Mouse (Mus musculus): ENCODE results near the gene Cilp. TPM values are rescaled to one million over a fixed set of nuclear protein-coding genes. Genes with fewer than 3 reads are reported as not detected.
A peak's percentile ranks its signal among the peaks of the same experiment; 100 is the strongest.
"Not testable (repeated sequence)": the region's sequence is repeated elsewhere in the genome, so short reads cannot be mapped to it uniquely, and the experiment has no call there.

Cilp gene
- 0.09 and 0.11 TPM in 2 replicates for polyA plus RNA-seq (2016; fragmentation: Nextera tagmentation; extraction: Ambion mirVana)

DNA sequence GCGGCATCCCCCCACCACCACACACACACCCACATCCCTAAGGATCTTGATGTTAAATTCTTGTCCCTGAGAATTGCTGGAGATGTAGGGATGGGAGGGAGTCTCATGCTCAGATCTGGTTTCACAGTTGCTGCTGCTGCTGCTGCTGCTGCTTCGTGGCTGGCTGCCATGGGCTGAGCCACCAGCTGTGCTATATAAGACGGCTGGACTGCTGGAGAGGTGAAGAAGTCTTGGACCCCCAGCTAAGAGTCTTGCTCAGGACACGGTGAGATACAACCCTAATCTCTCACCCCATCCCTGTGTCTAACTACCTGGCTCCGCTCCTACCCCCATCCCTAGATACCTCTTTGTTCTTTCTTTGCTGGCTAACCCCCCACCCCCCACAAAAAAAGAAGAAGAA lies at the start of gene Cilp:
Cilp (plus strand) TSS at position 222 of the 400 bp plus-strand sequence.
- ATAC-seq (ENCODE audit: low FRiP score, low read depth), result no peak
- H3K9ac ChIP-seq (replicated peaks), result no peak within 1 kb of the TSS
- no peaks in the 10 kb centered on the region for H3K36me3 ChIP-seq
- H3K9me3 ChIP-seq, result no peaks in the 10 kb centered on the region
- peaks cover 25% of the 10 kb centered on the region for H3K4me1 ChIP-seq
- H3K27me3 ChIP-seq, result no peaks in the 10 kb centered on the region; the same call in 1 of the 2 replicates
- no peak within 1 kb of the TSS for H3K4me2 ChIP-seq (replicated peaks)
- H3K4me3 ChIP-seq, result no peak within 1 kb of the TSS
- no peak within 1 kb of the TSS for H3K27ac ChIP-seq (replicated peaks)
- WGBS, result 43% methylated on average over 5 of the region's 5 CpGs

DNA sequence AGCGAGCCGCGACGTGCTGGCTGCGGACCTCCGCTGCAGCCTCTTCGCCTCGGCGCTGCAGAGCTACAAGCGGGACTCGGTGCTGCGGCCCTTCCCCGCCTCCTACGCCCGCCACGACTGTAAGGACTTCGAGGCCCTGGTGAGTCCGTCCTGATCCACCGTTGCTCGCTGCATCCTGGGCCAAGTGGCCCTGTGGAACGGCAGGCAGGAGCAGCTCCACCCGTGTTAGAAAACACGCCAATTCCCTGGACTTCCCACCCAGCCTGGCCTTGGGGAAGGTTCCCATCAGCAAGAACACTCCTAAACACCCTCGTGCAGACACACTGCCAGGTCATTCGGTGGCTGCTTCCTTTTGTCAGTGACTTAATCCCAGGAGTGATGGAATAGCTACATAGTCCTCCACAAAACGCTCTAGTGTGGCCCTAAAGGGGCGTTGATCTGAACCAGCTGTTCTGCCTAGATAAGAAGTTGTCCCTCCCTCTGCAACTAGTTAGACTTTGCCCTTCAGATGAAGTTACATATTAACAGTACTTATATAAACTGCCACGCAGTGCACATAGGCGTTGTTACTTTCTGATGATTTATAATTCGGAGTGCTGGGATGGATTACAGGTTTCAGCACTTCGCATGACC lies 49.4 kb upstream of the Cilp start:
- Histone ChIP-seq H3K4me2 (replicated peaks) (peak overlapping the region; percentile 81), H3K4me1 (peaks cover 7% of the 10 kb centered on the region), H3K27ac (replicated peaks) (peak overlapping the region; percentile 76), H3K4me3 (peak overlapping the region; percentile 55), H3K27me3 (no peaks in the 10 kb centered on the region), H3K9me3 (no peaks in the 10 kb centered on the region), H3K36me3 (no peaks in the 10 kb centered on the region), H3K9ac (replicated peaks) (peak overlapping the region; percentile 75)
- WGBS, result 12% methylated on average over 31 of the region's 31 CpGs
- ATAC-seq (ENCODE audit: low FRiP score, low read depth), result no peak

DNA sequence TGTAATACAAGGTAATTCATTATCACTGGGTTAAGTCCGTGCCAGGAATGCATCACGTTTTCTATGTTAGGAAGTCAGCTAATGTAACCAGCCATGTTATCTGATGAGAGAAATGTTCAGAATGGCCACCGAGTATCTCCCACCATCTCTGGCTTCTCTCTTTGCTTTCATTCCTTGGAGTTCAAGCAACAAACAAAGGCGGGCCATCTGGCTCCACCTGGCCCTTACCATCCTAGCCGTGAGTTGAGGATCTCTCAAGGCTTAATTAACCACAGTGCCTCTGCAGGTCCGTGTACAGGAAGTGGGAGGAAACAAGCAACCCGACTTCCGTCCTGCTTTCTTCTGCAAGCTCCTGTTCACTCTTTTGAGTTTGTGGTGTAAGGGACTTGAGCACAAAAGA lies 48.0 kb upstream of the Cilp start:
- Histone ChIP-seq H3K27ac (replicated peaks) (no peak overlapping the region), H3K36me3 (no peaks in the 10 kb centered on the region), H3K4me1 (peaks cover 7% of the 10 kb centered on the region), H3K4me2 (replicated peaks) (no peak overlapping the region), H3K27me3 (no peaks in the 10 kb centered on the region), H3K9me3 (no peaks in the 10 kb centered on the region), H3K4me3 (no peak overlapping the region), H3K9ac (replicated peaks) (no peak overlapping the region)
- 76% methylated on average over 8 of the region's 8 CpGs for WGBS
- no peak for ATAC-seq (ENCODE audit: low FRiP score, low read depth)

DNA sequence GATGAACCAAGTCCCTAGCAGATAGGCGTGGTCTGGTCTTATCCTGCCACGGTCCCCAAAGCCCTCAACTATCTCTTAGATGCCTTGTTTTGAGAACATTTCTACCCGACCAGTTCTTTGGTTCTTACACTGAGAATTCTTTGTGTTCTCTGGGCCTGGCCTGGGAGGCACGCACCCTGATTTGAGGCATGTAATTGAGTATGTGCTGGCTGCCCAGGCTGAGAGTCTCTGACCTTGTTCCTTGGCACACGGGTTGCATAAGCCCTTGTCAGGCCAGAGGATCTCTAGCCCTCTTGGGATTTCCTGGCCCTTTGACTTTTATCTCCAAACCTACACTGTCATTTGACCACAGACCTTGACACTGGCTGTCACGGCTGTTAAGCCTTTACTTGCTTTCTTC lies 47.3 kb upstream of the Cilp start:
- Histone ChIP-seq H3K36me3 (no peaks in the 10 kb centered on the region), H3K4me3 (no peak overlapping the region), H3K27me3 (no peaks in the 10 kb centered on the region), H3K9me3 (no peaks in the 10 kb centered on the region), H3K9ac (replicated peaks) (no peak overlapping the region), H3K4me2 (replicated peaks) (no peak overlapping the region), H3K4me1 (peaks cover 7% of the 10 kb centered on the region), H3K27ac (replicated peaks) (no peak overlapping the region)
- 74% methylated on average over 6 of the region's 6 CpGs for WGBS
- ATAC-seq (ENCODE audit: low FRiP score, low read depth), result no peak

DNA sequence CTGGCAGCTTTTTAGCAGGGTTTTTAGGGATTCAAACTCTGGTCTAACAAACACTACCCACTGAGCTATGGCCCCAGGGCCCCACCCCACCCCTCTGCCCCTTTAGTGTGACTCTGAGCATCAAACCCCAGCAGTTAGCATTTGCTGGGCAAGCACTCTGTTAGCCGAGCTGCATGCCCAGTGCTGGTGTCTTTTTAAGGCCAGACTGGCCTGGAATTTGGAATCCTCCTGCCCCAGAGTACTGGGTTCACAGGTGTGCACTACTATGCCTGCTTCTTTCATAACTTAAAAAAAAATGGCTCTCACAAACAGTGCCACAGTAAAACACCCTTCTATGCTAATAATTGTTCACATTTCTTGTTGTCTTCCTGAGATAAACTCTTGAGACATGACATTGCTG lies 46.1 kb upstream of the Cilp start:
- H3K4me2 ChIP-seq (replicated peaks), result no peak overlapping the region
- H3K4me3 ChIP-seq, result no peak overlapping the region
- H3K36me3 ChIP-seq, result no peaks in the 10 kb centered on the region
- H3K9ac ChIP-seq (replicated peaks), result no peak overlapping the region
- H3K27ac ChIP-seq (replicated peaks), result no peak overlapping the region
- H3K4me1 ChIP-seq, result peaks cover 7% of the 10 kb centered on the region
- no peaks in the 10 kb centered on the region for H3K9me3 ChIP-seq
- no peaks in the 10 kb centered on the region for H3K27me3 ChIP-seq
- ATAC-seq (ENCODE audit: low FRiP score, low read depth), result no peak
- WGBS, result 59% methylated on average over 1 of the region's 1 CpGs

DNA sequence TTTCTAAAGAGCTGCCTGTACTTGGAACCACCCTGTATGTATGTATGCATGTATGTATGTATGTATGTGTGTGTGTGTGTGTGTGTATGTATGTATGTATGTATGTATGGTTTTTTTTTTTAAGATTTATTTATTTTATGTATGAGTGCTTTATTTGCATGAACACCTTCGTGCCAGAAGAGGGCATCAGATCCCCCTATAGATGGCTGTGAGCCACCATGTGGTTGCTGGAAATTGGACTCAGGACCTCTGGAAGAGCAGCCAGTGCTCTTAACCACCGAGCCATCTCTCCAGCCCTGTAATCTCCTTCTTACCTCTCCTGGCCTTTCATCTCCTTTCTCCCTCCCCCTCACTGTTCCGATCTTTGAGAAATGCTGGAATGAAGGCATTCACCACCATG lies 44.6 kb upstream of the Cilp start:
- not testable (repeated sequence) for H3K4me2 ChIP-seq (replicated peaks); H3K27ac ChIP-seq (replicated peaks); H3K4me3 ChIP-seq; H3K27me3 ChIP-seq; H3K36me3 ChIP-seq; H3K9me3 ChIP-seq; ATAC-seq (ENCODE audit: low FRiP score, low read depth); H3K4me1 ChIP-seq; H3K9ac ChIP-seq (replicated peaks)
- 40% methylated on average over 3 of the region's 3 CpGs for WGBS

DNA sequence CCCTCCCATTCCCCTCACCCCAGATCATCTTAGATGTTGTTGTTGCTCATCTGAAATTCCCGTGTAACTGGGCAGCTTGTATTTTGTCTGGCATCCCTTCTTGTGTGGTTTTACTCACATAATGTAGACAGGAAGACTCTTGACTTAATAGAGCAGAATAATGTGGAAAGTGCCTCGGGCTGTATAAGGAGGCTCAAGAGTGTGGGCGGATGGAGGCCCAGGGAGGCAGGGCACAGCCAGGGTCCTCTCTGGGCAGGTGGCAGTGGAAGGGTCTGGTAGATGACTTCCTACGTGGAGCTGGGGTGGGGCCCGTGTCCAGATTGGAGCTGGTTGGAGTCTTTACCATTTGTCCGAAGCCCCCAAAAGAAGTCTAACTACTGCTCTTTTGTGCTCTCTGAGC lies 41.1 kb upstream of the Cilp start:
- H3K4me2 ChIP-seq (replicated peaks), result no peak overlapping the region
- no peaks in the 10 kb centered on the region for H3K4me1 ChIP-seq
- no peak for ATAC-seq (ENCODE audit: low FRiP score, low read depth)
- no peaks in the 10 kb centered on the region for H3K9me3 ChIP-seq
- no peak overlapping the region for H3K4me3 ChIP-seq
- 86% methylated on average over 6 of the region's 6 CpGs for WGBS
- no peak overlapping the region for H3K9ac ChIP-seq (replicated peaks)
- H3K27ac ChIP-seq (replicated peaks), result no peak overlapping the region
- H3K36me3 ChIP-seq, result no peaks in the 10 kb centered on the region
- H3K27me3 ChIP-seq, result no peaks in the 10 kb centered on the region

DNA sequence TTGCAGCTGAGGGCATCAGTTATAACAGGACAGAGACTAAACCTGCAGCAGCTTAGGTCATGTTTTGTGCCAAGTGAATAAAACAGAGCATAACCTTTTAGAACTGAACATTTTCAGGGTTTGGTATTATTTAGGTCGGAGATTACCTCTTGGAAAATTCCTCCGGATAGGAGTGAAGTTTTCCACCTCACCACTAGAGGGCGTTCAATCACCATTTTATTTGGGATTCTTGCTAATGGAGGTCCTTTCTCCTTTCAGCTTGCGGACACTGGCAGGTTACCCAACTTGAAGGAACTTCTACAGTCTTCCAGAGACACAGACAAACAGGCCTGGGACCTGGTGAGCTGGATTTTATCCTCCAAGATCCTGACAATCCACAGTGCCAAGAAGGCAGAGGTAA lies 39.2 kb upstream of the Cilp start:
- no peaks in the 10 kb centered on the region for H3K36me3 ChIP-seq
- H3K4me2 ChIP-seq (replicated peaks), result no peak overlapping the region
- no peak overlapping the region for H3K4me3 ChIP-seq
- no peak overlapping the region for H3K27ac ChIP-seq (replicated peaks)
- no peaks in the 10 kb centered on the region for H3K9me3 ChIP-seq
- H3K9ac ChIP-seq (replicated peaks), result no peak overlapping the region
- WGBS, result 39% methylated on average over 4 of the region's 4 CpGs
- no peak for ATAC-seq (ENCODE audit: low FRiP score, low read depth)
- no peaks in the 10 kb centered on the region for H3K27me3 ChIP-seq
- H3K4me1 ChIP-seq, result no peaks in the 10 kb centered on the region

DNA sequence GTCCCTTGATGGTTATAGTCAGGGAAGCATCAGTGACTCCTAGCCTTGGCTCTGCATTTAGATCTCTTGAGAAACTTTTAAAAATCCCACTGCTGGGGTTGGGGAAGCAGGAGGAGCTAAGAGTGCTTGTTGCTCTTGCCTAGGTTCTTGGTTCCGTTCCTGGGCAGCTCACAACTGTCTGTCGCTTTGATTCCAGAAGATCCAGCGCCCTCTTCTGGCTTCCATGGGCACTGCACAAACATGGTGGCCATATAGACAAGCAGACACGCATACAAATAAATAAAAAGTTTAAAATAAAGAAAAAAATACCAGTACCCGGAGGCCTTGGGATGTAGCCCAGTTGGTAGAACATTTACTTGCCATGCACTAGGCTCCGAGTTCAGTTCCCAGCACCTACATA lies 34.7 kb upstream of the Cilp start:
- no peak overlapping the region for H3K27ac ChIP-seq (replicated peaks)
- ATAC-seq (ENCODE audit: low FRiP score, low read depth), result no peak

DNA sequence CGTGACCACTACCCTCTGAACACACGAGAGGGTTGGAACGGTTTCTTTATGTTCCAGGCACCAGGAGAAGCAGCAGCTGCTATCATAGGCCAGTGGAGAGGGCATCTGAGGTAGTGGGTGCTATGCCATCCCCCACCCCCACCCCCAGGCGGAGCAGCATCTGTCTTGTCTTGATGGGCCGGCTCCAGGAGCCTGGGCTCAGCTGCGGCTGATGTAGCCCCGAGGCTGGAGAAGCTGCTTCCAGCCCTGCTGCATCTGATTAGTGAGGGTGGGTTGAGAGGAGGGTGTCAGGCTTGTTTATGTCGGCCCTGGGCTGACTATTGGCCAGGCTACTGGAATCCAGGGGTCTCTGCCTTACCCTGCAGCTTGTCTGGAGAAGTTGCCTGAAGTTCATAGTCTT lies 33.7 kb upstream of the Cilp start:
- no peaks in the 10 kb centered on the region for H3K4me1 ChIP-seq
- peak overlapping the region; percentile 46; the same call in 1 of the 2 replicates for H3K27ac ChIP-seq (replicated peaks)
- WGBS, result 74% methylated on average over 7 of the region's 8 CpGs
- 0 out of 2 replicates have a peak, but pooled peaks cover 3% of the 10 kb centered on the region for H3K36me3 ChIP-seq
- H3K27me3 ChIP-seq, result no peaks in the 10 kb centered on the region
- H3K4me2 ChIP-seq (replicated peaks), result no peak overlapping the region
- H3K9me3 ChIP-seq, result no peaks in the 10 kb centered on the region
- no peak overlapping the region for H3K4me3 ChIP-seq
- H3K9ac ChIP-seq (replicated peaks), result no peak overlapping the region
- no peak for ATAC-seq (ENCODE audit: low FRiP score, low read depth)

More for the DNA sequence above, 34.7 kb upstream of the Cilp start:
- 0 out of 2 replicates have a peak, but pooled peaks cover 3% of the 10 kb centered on the region for H3K36me3 ChIP-seq
- H3K9me3 ChIP-seq, result no peaks in the 10 kb centered on the region
- 72% methylated on average over 6 of the region's 6 CpGs for WGBS
- H3K4me1 ChIP-seq, result no peaks in the 10 kb centered on the region
- no peak overlapping the region for H3K4me2 ChIP-seq (replicated peaks)
- no peak overlapping the region for H3K4me3 ChIP-seq
- no peak overlapping the region for H3K9ac ChIP-seq (replicated peaks)
- H3K27me3 ChIP-seq, result no peaks in the 10 kb centered on the region

DNA sequence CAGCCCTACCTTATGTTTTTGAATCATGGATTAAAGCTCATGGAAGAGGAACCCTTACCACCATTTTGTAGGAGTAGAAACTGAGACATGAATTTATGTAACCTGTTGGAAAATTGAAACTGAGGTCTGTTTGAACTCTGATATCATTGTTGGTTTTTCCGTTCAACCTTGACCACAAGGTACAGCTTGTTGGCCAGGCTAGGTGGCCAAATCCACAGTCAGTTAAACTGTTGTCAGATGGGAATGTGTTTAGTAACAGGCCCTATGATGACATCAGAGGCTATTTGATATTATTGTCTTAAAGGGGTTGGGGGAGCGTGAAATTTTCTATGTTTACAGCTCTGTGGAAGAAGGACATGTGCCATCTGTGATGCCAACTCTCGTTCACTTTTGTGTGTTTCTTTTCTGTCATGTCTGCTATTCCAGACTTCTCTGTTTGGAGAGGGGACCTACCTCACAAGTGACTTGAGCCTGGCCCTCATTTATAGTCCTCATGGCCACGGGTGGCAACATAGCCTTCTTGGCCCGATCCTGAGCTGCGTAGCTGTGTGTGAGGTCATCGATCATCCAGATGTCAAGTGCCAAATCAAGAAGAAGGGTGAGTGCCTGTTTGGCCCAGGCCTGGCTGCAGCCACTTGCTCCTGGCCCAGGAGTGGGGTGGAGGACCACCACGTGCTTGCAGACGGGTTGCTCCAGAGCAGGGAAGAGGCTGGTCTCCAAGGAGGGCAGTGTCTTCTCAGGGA lies 31.6 kb upstream of the Cilp start:
- Histone ChIP-seq H3K4me1 (no peaks in the 10 kb centered on the region), H3K9me3 (no peaks in the 10 kb centered on the region), H3K27me3 (no peaks in the 10 kb centered on the region), H3K4me3 (no peak overlapping the region), H3K4me2 (replicated peaks) (no peak overlapping the region), H3K27ac (replicated peaks) (no peak overlapping the region), H3K9ac (replicated peaks) (no peak overlapping the region), H3K36me3 (0 out of 2 replicates have a peak, but pooled peaks cover 9% of the 10 kb centered on the region)
- 93% methylated on average over 9 of the region's 9 CpGs for WGBS
- ATAC-seq (ENCODE audit: low FRiP score, low read depth), result no peak

DNA sequence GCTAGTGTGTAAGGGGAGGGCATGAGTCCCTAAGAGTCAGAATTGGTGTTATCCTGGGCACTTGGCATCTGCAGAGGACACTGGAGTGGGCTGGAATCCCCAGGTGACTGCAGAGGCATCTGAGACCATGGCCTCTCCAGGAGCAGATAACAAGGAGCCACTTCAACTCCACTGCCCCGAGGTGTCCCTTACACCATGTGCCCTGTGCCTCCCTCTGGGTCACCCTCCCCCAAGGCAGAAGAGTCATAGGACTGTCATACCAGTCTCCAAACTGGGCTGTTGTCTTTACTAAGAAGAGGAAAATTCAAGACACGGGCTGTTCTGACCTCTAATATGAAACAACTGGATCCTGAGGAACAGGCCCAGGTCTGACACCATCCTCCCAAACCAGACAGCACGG lies 30.2 kb upstream of the Cilp start:
- no peaks in the 10 kb centered on the region for H3K4me1 ChIP-seq
- no peaks in the 10 kb centered on the region for H3K9me3 ChIP-seq
- no peak overlapping the region for H3K4me2 ChIP-seq (replicated peaks)
- ATAC-seq (ENCODE audit: low FRiP score, low read depth), result no peak
- H3K4me3 ChIP-seq, result no peak overlapping the region
- no peak overlapping the region for H3K9ac ChIP-seq (replicated peaks)
- WGBS, result 86% methylated on average over 3 of the region's 3 CpGs
- H3K27me3 ChIP-seq, result no peaks in the 10 kb centered on the region
- no peak overlapping the region for H3K27ac ChIP-seq (replicated peaks)
- 0 out of 2 replicates have a peak, but pooled peaks cover 9% of the 10 kb centered on the region for H3K36me3 ChIP-seq
